Mouse (Mus musculus) heart, postnatal 14 days (tissue): Measurements from ENCODE around the gene Lage3. TPM values are rescaled to one million over a fixed set of nuclear protein-coding genes. Genes with fewer than 3 reads are reported as not detected.

Experiments
- microRNA-seq, 2 experiments: library from miRNA; unstranded; fragments of <30 nt; microRNA quantifications; one replicate each; pipeline ENCODE4 v1.2.0; 2021 to 2022
- total RNA-seq, 2 experiments: library from RNA; stranded (reverse); gene quantifications; 2 replicates each; pipeline ENCODE4 v1.2.3; 2021

The Lage3 gene
- total RNA-seq, 2 experiments from 2014 or later = 34.7 to 38.3 TPM

Small RNAs within 50 kb of the gene (microRNA-seq; reads per million reads assigned to microRNA genes)
- gene Mir7092 = 0 reads per million in 2 experiments

Other genes with a start within 250 kb of the Lage3 start
- not detected for gene Opn1mw, start 226.2 kb downstream of the Lage3 start, total RNA-seq
- gene Mecp2, start 218.3 kb downstream of the Lage3 start, total RNA-seq = 10 to 100 TPM; 28.4 to 34.6 TPM
- not detected for gene Tex28, start 185.8 kb downstream of the Lage3 start, total RNA-seq
- gene Tktl1, start 176.4 kb downstream of the Lage3 start, total RNA-seq = not detected
- gene Flna, start 103.8 kb downstream of the Lage3 start, total RNA-seq = 100 to 1,000 TPM; 157 to 168 TPM
- 10 to 100 TPM; 31.4 to 34.6 TPM for gene Emd, start 98.9 kb downstream of the Lage3 start, total RNA-seq
- 100 to 1,000 TPM; 153 to 191 TPM for gene Rpl10, start 82.8 kb downstream of the Lage3 start, total RNA-seq
- gene Taz, start 71.7 kb downstream of the Lage3 start, total RNA-seq = 10 to 100 TPM; 39.0 to 42.9 TPM
- gene Dnase1l1, start 71.3 kb downstream of the Lage3 start, total RNA-seq = 10 to 100 TPM; 13.2 to 13.3 TPM
- 100 to 1,000 TPM; 122 TPM for gene Atp6ap1, start 56.5 kb downstream of the Lage3 start, total RNA-seq
- 10 to 100 TPM; 77.6 to 90.8 TPM for gene Gdi1, start 48.6 kb downstream of the Lage3 start, total RNA-seq
- gene Fam50a, start 40.6 kb downstream of the Lage3 start, total RNA-seq = 10 to 100 TPM; 28.5 to 28.6 TPM
- 1 to 10 TPM in 1 of 2 experiments, under 1 TPM in 1; 0.98 to 1.1 TPM for gene Plxna3, start 24.6 kb downstream of the Lage3 start, total RNA-seq
- 10 to 100 TPM; 48.1 to 53.6 TPM for gene Ubl4a, start 19.6 kb upstream of the Lage3 start, total RNA-seq
- 1 to 10 TPM; 5.3 to 5.5 TPM for gene Slc10a3, start 19.7 kb upstream of the Lage3 start, total RNA-seq
- gene Fam3a, start 39.7 kb upstream of the Lage3 start, total RNA-seq = 10 to 100 TPM; 16.3 to 19.2 TPM
- 10 to 100 TPM; 46.6 to 52.2 TPM for gene Ikbkg, start 39.7 kb upstream of the Lage3 start, total RNA-seq
- gene G6pdx, start 75.6 kb upstream of the Lage3 start, total RNA-seq = 1 to 10 TPM; 6.7 to 8.0 TPM
- gene Gm6880, start 127.8 kb upstream of the Lage3 start, total RNA-seq = not detected
- gene Olfr1326-ps1, start 221.3 kb upstream of the Lage3 start, total RNA-seq = not detected
- gene Olfr1325, start 239.1 kb upstream of the Lage3 start, total RNA-seq = not detected